Mouse (Mus musculus) CH12.LX (cell line): Measurements from ENCODE around the gene Tusc2. TPM values are rescaled to one million over a fixed set of nuclear protein-coding genes. Genes with fewer than 3 reads are reported as not detected.

ENCODE experiments used
- DNase-seq: peaks from one replicate; pipeline ENCODE4 v3.0.0-alpha.2; 2013; ENCODE audit errors: extremely low read depth
- H3K27ac ChIP-seq: 2 replicates; pipeline ENCODE4 v1.5.1; 2012; ENCODE audit warnings: low read depth, mild to moderate bottlenecking, control low read depth, moderate library complexity; ENCODE audit not compliant: insufficient read depth
- H3K27me3 ChIP-seq: replicated peaks from 2 replicates; pipeline ENCODE3; 2012; ENCODE audit warnings: inconsistent platforms
- H3K36me3 ChIP-seq, 2 experiments: replicated peaks in 1 of 2; 2 replicates each; pipeline versions ENCODE3 to v1.6.1; 2012; ENCODE audit warnings: inconsistent platforms in 1 of 2, low read length in 1 of 2, mild to moderate bottlenecking in 1 of 2, mixed read lengths in 1 of 2, moderate library complexity in 1 of 2; ENCODE audit not compliant: control insufficient read depth in 1 of 2, insufficient read depth in 1 of 2
- H3K4me1 ChIP-seq, 2 experiments: 2 replicates each; pipeline ENCODE4 v1.6.1; 2012; ENCODE audit warnings: inconsistent platforms in 1 of 2, moderate library complexity in 1 of 2; ENCODE audit not compliant: insufficient read depth in 2 of 2, control insufficient read depth in 1 of 2
- H3K4me2 ChIP-seq: 2 replicates; pipeline ENCODE4 v1.6.1; 2012; ENCODE audit warnings: low read depth, mild to moderate bottlenecking, control low read depth; ENCODE audit not compliant: poor library complexity, insufficient read depth, severe bottlenecking
- H3K4me3 ChIP-seq, 3 experiments: fragments of 150-350 bp in 1 of 3; sonication (generic) in 1 of 3; replicated peaks in 1 of 3; 2 replicates each; pipeline versions ENCODE3 to v1.5.1; 2011 to 2012; ENCODE audit warnings: low read depth in 2 of 3, low read length in 2 of 3, mild to moderate bottlenecking in 2 of 3, moderate library complexity in 2 of 3, control low read depth in 1 of 3, improper control_type of control experiment in 1 of 3, inconsistent platforms in 1 of 3, mixed read lengths in 1 of 3; ENCODE audit not compliant: poor library complexity in 1 of 3
- H3K79me2 ChIP-seq: replicated peaks from 2 replicates; pipeline ENCODE4 v1.6.1; 2012; ENCODE audit warnings: mild to moderate bottlenecking, moderate library complexity; ENCODE audit not compliant: control insufficient read depth, poor library complexity, insufficient read depth, severe bottlenecking; ENCODE audit errors: extremely low read depth
- H3K9ac ChIP-seq: 2 replicates; pipeline ENCODE4 v1.6.1; 2012; ENCODE audit warnings: low read depth, mild to moderate bottlenecking, control low read depth, moderate library complexity; ENCODE audit not compliant: insufficient read depth
- H3K9me3 ChIP-seq: replicated peaks from 2 replicates; pipeline ENCODE3; 2012; ENCODE audit warnings: low read length, inconsistent platforms, mixed read lengths
- CHD1 ChIP-seq: IDR thresholded peaks from 2 replicates; pipeline ENCODE4 v1.6.1; 2012; ENCODE audit warnings: low read depth, low read length, improper control_type of control experiment, inconsistent platforms
- CHD2 ChIP-seq: IDR thresholded peaks from 2 replicates; pipeline ENCODE4 v1.6.1; 2011; ENCODE audit warnings: low read length, improper control_type of control experiment
- CTCF ChIP-seq, 2 experiments: IDR thresholded peaks in 1 of 2; conservative IDR thresholded peaks in 1 of 2; 2 replicates each; pipeline ENCODE4 v1.5.1; 2011 to 2012; ENCODE audit warnings: low read depth in 2 of 2, low read length in 2 of 2, improper control_type of control experiment in 1 of 2, inconsistent platforms in 1 of 2, mild to moderate bottlenecking in 1 of 2, moderate library complexity in 1 of 2
- E2F4 ChIP-seq: IDR thresholded peaks from 2 replicates; pipeline ENCODE4 v1.6.1; 2011; ENCODE audit warnings: low read depth, low read length, improper control_type of control experiment; ENCODE audit not compliant: insufficient replicate concordance
- ELF1 ChIP-seq: IDR thresholded peaks from 2 replicates; pipeline ENCODE4 v1.6.1; 2014; ENCODE audit warnings: low read depth, mild to moderate bottlenecking, inconsistent platforms, low read length, improper control_type of control experiment
- EP300 ChIP-seq: IDR thresholded peaks from 2 replicates; pipeline ENCODE4 v1.6.1; 2011; ENCODE audit warnings: low read length, improper control_type of control experiment
- ETS1 ChIP-seq: conservative IDR thresholded peaks from 2 replicates; pipeline ENCODE4 v1.6.1; 2012; ENCODE audit warnings: low read depth, mild to moderate bottlenecking, inconsistent platforms, low read length, improper control_type of control experiment, moderate library complexity
- GABPA ChIP-seq: IDR thresholded peaks from 2 replicates; pipeline ENCODE4 v1.6.1; 2012; ENCODE audit warnings: low read depth, low read length, improper control_type of control experiment, inconsistent platforms; ENCODE audit not compliant: insufficient replicate concordance
- HCFC1 ChIP-seq: IDR thresholded peaks from 2 replicates; pipeline ENCODE4 v1.6.1; 2012; ENCODE audit warnings: low read depth, mild to moderate bottlenecking, inconsistent platforms, low read length, improper control_type of control experiment
- IRF4 ChIP-seq: IDR thresholded peaks from 2 replicates; pipeline ENCODE4 v1.6.1; 2014; ENCODE audit warnings: low read depth, mild to moderate bottlenecking, inconsistent platforms, low read length, improper control_type of control experiment
- JUN ChIP-seq: IDR thresholded peaks from 2 replicates; pipeline ENCODE4 v1.6.1; 2011; ENCODE audit warnings: low read depth, mild to moderate bottlenecking, low read length, improper control_type of control experiment, moderate library complexity; ENCODE audit not compliant: insufficient read depth
- KAT2A ChIP-seq: IDR thresholded peaks from 2 replicates; pipeline ENCODE4 v1.6.1; 2012; ENCODE audit warnings: low read length, improper control_type of control experiment, inconsistent platforms; ENCODE audit not compliant: insufficient replicate concordance
- MAFK ChIP-seq: IDR thresholded peaks from 2 replicates; pipeline ENCODE4 v1.6.1; 2011; ENCODE audit warnings: low read length, improper control_type of control experiment; ENCODE audit not compliant: insufficient replicate concordance
- MAX ChIP-seq: IDR thresholded peaks from 2 replicates; pipeline ENCODE4 v1.6.1; 2011; ENCODE audit warnings: low read length, improper control_type of control experiment
- MAZ ChIP-seq: IDR thresholded peaks from 2 replicates; pipeline ENCODE4 v1.6.1; 2012; ENCODE audit warnings: low read depth, mild to moderate bottlenecking, inconsistent platforms, low read length, improper control_type of control experiment, moderate library complexity
- MEF2A ChIP-seq: IDR thresholded peaks from 2 replicates; pipeline ENCODE4 v1.6.1; 2014; ENCODE audit warnings: low read depth, mild to moderate bottlenecking, inconsistent platforms, low read length, improper control_type of control experiment, borderline replicate concordance
- MXI1 ChIP-seq: IDR thresholded peaks from 2 replicates; pipeline ENCODE4 v1.6.1; 2011; ENCODE audit warnings: mild to moderate bottlenecking, low read depth, low read length, improper control_type of control experiment
- MYC ChIP-seq: IDR thresholded peaks from 2 replicates; pipeline ENCODE4 v1.6.1; 2011; ENCODE audit warnings: low read depth, mild to moderate bottlenecking, improper control_type of control experiment, low read length
- NELFE ChIP-seq: IDR thresholded peaks from 2 replicates; pipeline ENCODE4 v1.6.1; 2011; ENCODE audit warnings: low read depth, low read length, improper control_type of control experiment
- NRF1 ChIP-seq: IDR thresholded peaks from 2 replicates; pipeline ENCODE4 v1.6.1; 2014; ENCODE audit warnings: low read depth, mild to moderate bottlenecking, inconsistent platforms, low read length, improper control_type of control experiment, moderate library complexity
- POLR2A ChIP-seq: IDR thresholded peaks from 2 replicates; pipeline ENCODE4 v1.6.1; 2011; ENCODE audit warnings: low read depth, mild to moderate bottlenecking, improper control_type of control experiment, low read length
- RCOR1 ChIP-seq: conservative IDR thresholded peaks from 2 replicates; pipeline ENCODE4 v1.6.1; 2012; ENCODE audit warnings: low read depth, mild to moderate bottlenecking, inconsistent platforms, low read length, improper control_type of control experiment
- SMC3 ChIP-seq: IDR thresholded peaks from 2 replicates; pipeline ENCODE4 v1.6.1; 2011; ENCODE audit warnings: low read depth, low read length, improper control_type of control experiment
- TBP ChIP-seq: conservative IDR thresholded peaks from 2 replicates; pipeline ENCODE4 v1.6.1; 2011; ENCODE audit warnings: low read depth, low read length, improper control_type of control experiment
- UBTF ChIP-seq: IDR thresholded peaks from 2 replicates; pipeline ENCODE4 v1.6.1; 2012; ENCODE audit warnings: low read depth, mild to moderate bottlenecking, inconsistent platforms, low read length, improper control_type of control experiment, moderate library complexity
- USF1 ChIP-seq: IDR thresholded peaks from 2 replicates; pipeline ENCODE4 v1.6.1; 2014; ENCODE audit warnings: low read depth, mild to moderate bottlenecking, inconsistent platforms, low read length, improper control_type of control experiment
- USF2 ChIP-seq: conservative IDR thresholded peaks from 2 replicates; pipeline ENCODE4 v1.6.1; 2011; ENCODE audit warnings: low read depth, low read length, improper control_type of control experiment
- ZC3H11A ChIP-seq: IDR thresholded peaks from 2 replicates; pipeline ENCODE4 v1.6.1; 2012; ENCODE audit warnings: low read depth, mild to moderate bottlenecking, inconsistent platforms, low read length, improper control_type of control experiment
- ZKSCAN1 ChIP-seq: IDR thresholded peaks from 2 replicates; pipeline ENCODE4 v1.6.1; 2012; ENCODE audit warnings: low read depth, inconsistent platforms, low read length, improper control_type of control experiment, borderline replicate concordance
- ZMIZ1 ChIP-seq: IDR thresholded peaks from 2 replicates; pipeline ENCODE4 v1.6.1; 2012; ENCODE audit warnings: low read depth, mild to moderate bottlenecking, inconsistent platforms, low read length, improper control_type of control experiment
- dilution Hi-C: fragments of 300-500 bp; cut with MboI; formaldehyde crosslinking; loops from 2 replicates; pipeline ENCODE4 v1.14.3; 2020; ENCODE audit warnings: low sequenced_read_pairs; ENCODE audit not compliant: extremely low pct_unique_long_range_greater_than_20kb, extremely low pct_ligation_motif_present
- in situ Hi-C: fragments of 300-500 bp; cut with MboI; formaldehyde crosslinking; loops from 3 replicates; pipeline ENCODE4 v1.14.3; 2019; ENCODE audit warnings: low sequenced_read_pairs, low pct_ligation_motif_present, low pct_unique_long_range_greater_than_20kb, mixed read lengths
- polyA plus RNA-seq: library from polyadenylated mRNA; unstranded; fragments of >175 nt; gene quantifications from 2 replicates; pipeline ENCODE4 v1.2.1, GENCODE M21; 2012; ENCODE audit warnings: low read depth; ENCODE audit not compliant: insufficient read length
- total RNA-seq, 2 experiments: library from RNA; depleted of rRNA; stranded (reverse); fragments of 300-350 nt in 1 of 2; fragments of >200 nt in 1 of 2; gene quantifications; 2 replicates each; pipeline ENCODE4 v1.2.3; 2012 to 2014

The Tusc2 gene
- total and polyA plus RNA-seq, 3 experiments = 23.0 to 39.2 (median 33.3) TPM

DNA sequence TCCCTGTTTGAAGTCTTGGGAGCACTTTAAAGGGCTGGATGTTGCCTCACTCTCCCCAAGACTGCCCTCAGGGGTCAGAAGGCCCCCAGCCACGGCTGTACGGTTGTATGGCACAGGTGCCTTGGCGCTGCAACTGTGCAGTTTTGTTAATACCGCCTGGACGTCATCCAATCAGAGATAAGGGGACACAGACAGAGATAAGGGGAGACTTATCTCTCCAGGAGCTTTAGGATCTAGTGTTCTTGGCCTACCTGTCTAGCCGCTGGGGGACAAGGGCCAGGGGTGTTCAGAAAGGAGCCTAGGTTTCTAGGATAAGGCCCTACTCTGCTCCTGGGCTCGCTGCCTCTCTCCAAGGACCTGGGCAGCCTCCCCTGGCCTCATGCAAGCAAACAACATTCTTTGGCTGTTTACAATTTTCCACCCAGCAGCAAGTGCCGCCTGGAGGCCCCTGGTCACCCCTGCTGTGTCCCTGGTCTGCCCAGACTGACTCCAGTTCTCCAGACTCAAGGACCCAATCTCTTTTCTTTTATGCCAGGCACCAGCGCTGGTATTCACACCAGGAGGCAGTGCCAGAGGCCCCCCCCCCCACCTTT lies 44.7 kb downstream of the Tusc2 start:
- in situ Hi-C loops (loop anchor here (5.0 kb wide), 1 partner anchor 35 kb away; no protein-coding TSS in a partner anchor), dilution Hi-C loops (no loop called here)
- Histone ChIP-seq H3K9me3 (no peaks in the 10 kb centered on the region), H3K27ac (no peak overlapping the region), H3K4me1 (peaks cover 46 to 82% of the 10 kb centered on the region in 2 experiments), H3K27me3 (no peaks in the 10 kb centered on the region), H3K79me2 (no peaks in the 10 kb centered on the region), H3K4me2 (no peak overlapping the region), H3K4me3 (no peak overlapping the region), H3K9ac (no peak overlapping the region)
- DNase-seq = no peak
- TF ChIP-seq MAX (no peak), NRF1 (no peak), MAZ (no peak), USF2 (no peak), HCFC1 (no peak), RCOR1 (no peak), ETS1 (no peak), JUN (no peak)
- TF ChIP-seq, all 38 proteins: peak for 0
- no peaks in the 10 kb centered on the region for H3K36me3 ChIP-seq

DNA sequence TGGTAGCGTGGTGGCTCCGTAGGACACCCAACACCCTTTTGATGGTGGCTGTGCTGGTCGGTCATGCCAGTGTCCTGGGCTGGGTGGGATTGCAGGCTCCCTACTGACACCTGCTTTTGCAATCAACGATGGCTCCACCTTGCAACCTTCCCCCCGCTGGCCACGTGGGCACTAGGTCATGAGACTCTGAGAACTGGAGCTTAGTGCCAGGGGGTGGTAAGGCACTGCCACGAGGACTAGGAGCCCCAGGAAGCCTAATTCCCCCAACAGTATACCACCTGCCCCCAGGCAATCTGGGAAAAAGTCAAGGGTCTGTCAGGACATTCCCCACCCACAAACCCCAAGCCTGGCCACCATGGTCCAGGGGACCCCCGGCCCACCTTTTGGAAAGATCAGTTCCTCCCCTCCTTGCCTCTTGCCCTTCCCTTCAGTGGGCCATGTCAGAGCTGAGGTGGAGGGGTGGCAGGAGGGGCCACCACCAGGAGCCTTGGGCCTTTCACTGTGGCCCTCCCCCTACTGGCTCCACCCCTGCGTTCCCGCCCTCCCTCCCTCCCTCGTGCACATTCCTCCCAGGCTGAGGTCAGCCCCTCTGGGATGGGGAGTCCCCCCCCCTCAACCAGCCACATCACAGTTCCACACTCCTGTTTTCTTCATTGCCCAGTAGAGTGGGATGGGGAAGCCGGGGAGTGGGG lies 45.8 kb downstream of the Tusc2 start, which contains the start of gene Sema3b:
Gene Sema3b, minus strand, starts transcription at position 489 of the 692 bp plus-strand sequence.
- Histone ChIP-seq H3K79me2 (no peaks in the 10 kb centered on the region), H3K4me1 (peaks cover 36 to 76% of the 10 kb centered on the region in 2 experiments), H3K27ac (peak within 1 kb of the TSS; percentile 65), H3K4me2 (peak within 1 kb of the TSS; percentile 53), H3K9me3 (no peaks in the 10 kb centered on the region), H3K9ac (peak within 1 kb of the TSS; percentile 14), H3K36me3 (peaks cover 0 to 4% of the 10 kb centered on the region in 2 experiments), H3K27me3 (no peaks in the 10 kb centered on the region), H3K4me3 (peak within 1 kb of the TSS; percentile 24 to 43 (median 33))
- in situ Hi-C loops (loop anchor here (5.0 kb wide), 1 partner anchor 33 kb away; no protein-coding TSS in a partner anchor), dilution Hi-C loops (no loop called here)
- DNase-seq = no peak
- TF ChIP-seq UBTF (no peak), ZMIZ1 (no peak; the same call in 1 of the 2 replicates), ETS1 (no peak), RCOR1 (no peak), MAX (peak; percentile 72), SMC3 (no peak), POLR2A (0 out of 2 replicates have a peak, but pooled peaks have one; percentile 5), NRF1 (no peak), USF1 (peak; percentile 65), MAFK (no peak), ZC3H11A (no peak), EP300 (no peak), MYC (no peak), TBP (no peak), IRF4 (no peak), KAT2A (no peak), USF2 (peak; percentile 14; the same call in 1 of the 2 replicates), CHD2 (no peak), CHD1 (no peak), NELFE (no peak), MXI1 (peak; percentile 45; the same call in 1 of the 2 replicates), GABPA (no peak), MEF2A (no peak), ZKSCAN1 (no peak), ELF1 (no peak), E2F4 (no peak), CTCF (conservative IDR thresholded peaks at IDR 0.05 in 1 of 2, IDR thresholded peaks at IDR 0.05 in 1 of 2; ENCODE audit: low read depth in 2 of 2, low read length in 2 of 2) (no peak)
